Mouse (Mus musculus): ENCODE results near the gene Map7d1.

Gene Map7d1

DNA sequence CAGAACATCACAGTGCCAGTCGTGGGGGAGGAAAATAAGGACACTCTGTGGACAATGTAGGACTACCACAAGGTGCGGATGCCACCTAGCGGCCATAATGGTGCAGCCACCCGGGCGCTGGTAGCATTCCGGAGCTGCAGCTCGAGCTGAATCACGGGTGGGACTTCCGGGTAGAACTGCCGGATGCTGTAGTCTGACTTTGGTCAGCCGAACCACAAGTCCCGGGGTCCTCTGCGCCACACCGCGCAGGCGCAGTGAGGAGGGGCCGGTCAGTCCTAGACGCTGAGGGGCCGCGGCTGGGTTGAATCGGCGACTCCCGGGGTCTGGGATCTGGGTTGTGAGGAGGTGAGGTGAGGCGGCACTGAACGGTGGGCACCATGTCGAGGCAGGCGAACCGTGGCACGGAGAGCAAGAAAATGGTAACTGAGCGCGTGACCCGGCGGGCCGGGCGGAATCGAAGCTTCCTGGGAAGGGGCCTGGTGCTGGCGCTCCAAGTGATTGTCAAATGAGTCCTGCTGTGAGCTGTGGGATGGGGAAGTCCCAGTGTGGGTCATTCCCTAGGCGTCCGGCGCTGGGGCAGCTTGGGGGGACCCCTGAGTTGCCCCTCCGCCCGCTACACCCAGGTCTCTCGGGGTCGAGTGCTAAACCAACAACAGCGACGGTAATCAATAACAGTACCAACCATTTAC, 6.1 kb upstream of the Map7d1 start, which contains the start of gene Trappc3:
Trappc3 (plus strand) TSS at position 207 of the 689 bp plus-strand sequence.
- DNase-seq: peak; percentile 100

DNA sequence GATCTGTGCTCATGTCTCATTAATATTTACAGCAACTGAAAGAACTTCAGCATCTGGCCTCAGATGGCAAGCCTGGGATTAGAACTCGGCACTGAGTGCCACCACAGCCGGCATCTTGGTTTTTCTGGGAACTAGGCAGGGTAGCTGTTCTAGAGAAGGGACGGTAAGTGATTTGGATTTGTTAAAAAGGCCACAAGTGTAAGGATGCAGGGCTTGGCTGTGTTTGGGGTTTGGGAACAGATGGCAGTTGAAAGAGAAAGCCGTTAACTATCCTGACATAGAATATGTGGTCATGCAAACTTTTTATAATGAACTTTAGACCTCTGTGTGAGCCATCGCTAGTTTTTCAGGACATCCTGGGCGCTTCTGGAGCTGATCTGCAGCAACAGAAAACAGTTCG, 5.5 kb upstream of the Map7d1 start:
- no peak for DNase-seq

- DNase-seq: no peak
Observed at GRCm38 (mm10) chr4:126261266-126261665, 5.1 kb upstream of the Map7d1 start.

DNA sequence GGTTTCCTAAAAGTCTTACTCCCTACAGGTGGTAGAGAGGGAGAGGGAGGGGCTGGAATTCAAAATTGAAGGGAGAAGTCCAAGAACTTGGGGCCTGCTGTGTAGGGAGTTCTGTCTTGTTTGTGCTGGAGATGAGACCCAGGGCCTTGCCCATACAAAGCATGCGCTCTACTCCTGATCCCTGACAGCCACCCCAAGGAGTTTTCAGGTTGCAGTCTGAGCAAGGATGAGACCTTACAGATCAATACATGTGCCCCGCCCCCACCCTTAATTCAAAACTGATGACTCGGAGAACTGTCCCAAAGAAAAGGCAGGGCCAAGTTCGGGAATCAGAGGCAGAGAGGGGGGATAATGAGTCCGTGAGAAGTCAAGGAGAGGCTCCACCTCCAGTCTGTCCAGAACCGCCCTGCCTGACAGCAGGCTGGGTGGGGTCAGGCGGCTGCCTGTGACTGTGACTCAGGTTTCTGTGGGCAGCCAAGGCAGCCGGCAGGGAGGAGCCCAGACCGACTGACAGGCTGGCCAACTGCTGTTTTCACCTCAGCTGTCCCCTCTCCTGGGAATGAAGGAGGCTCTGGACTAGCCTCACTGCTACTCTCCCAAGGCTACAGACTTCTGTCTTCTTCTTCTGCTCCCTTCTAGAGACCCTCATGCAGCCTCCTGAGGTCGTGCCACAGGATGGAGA, 4.5 kb upstream of the Map7d1 start:
- DNase-seq: peak; percentile 84

DNA sequence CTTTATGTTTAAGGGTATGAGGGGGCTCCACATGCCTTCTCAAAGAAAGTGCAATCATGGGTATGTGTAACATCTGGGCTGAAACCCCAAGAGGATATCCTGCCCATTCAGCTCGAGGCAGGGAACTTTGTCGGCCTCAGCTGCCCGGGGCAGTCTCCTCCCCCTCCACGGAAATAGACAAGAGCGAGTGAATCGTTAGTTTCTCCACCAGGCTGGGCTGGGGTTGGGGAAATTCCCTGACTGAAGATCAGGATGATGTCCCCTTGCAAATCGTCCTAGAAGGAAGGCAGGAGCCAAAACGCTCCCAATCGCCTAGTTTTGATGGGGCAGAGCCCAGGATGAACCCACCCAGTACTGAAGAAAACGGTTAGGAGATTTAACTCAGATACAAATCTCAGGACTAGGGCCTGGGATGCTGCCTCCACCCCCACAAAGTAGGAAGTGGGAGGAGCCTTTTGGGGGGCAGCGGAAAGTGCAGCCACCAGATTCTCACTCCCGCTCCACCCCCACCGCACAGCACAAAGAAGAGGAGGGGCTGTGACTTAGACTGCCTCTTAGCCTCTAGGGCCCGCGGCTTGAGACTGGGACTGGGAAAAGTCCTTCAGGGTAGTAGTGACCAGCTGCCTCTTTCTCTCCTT, 3.5 kb upstream of the Map7d1 start:
- peak; percentile 92 for DNase-seq

DNA sequence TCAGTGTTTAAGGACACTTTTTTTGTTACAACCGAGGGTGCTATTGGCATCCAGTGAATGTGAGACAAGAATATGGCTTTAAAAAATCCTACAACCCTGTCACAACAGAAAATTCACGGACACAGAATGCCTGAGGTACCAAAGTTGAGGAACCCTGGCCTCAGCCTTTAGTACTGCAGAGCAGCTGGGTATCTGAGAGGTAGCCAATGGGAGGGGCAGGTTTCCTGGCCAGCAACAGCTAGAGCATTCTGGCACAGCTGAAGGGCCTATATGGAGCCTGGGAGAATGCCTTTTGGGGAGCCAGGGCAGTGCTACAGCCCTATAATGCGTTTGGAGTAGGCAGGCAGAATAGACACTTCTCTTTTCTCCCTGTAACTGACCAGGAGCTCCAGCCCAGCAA, 2.9 kb upstream of the Map7d1 start:
- no peak for DNase-seq

DNA sequence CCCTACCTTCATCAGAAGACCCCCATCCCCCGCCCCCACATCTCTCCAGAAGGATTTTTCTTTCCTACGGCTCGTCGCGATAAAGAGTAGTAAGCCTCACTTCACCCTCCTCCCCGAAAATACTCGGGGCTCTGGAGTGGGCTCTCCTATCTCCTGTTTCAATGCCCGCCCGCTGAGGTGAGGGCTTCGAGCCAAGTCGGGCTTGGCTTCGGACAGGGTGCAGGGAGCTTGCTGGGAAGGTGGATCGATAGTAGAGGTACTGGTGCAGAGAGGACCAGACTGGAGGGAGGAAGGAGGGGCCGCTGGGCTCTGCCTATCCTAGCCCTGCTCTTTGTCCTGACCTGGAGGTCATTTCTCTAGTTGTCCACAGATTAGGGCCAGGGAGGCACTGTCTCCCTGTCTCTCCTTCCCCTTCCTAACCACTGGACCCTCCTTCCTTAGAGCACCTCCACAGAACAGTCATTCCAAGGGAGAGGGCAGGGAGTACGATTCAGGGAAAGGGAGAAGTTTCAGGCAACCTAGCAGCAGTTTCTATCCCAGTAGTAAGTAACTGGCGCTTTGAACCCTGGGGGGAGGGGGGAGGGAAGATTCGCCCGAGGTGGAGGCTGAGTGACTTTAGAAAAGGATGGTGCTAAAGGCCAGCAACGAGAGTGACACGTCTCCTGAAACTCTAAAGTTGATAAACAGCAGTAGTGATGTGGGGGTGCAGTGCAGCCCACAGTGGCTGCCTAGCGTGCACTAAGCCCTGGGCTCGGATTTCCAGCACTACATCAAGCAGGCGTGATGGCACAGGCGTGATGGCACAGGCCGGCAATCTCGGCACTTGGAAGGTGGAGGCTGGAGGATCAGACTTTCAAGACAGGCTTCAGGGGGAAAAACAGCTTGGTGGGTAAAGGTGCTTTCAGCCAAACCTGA, 1.1 kb upstream of the Map7d1 start:
- peak; percentile 66 for DNase-seq

GRCm38 (mm10) chr4:126255113-126256001, 786 bp downstream of the Map7d1 start:
- DNase-seq: peak; percentile 81

- peak; percentile 69 for DNase-seq
Observed at GRCm38 (mm10) chr4:126254315-126255112, 1.6 kb downstream of the Map7d1 start.

DNA sequence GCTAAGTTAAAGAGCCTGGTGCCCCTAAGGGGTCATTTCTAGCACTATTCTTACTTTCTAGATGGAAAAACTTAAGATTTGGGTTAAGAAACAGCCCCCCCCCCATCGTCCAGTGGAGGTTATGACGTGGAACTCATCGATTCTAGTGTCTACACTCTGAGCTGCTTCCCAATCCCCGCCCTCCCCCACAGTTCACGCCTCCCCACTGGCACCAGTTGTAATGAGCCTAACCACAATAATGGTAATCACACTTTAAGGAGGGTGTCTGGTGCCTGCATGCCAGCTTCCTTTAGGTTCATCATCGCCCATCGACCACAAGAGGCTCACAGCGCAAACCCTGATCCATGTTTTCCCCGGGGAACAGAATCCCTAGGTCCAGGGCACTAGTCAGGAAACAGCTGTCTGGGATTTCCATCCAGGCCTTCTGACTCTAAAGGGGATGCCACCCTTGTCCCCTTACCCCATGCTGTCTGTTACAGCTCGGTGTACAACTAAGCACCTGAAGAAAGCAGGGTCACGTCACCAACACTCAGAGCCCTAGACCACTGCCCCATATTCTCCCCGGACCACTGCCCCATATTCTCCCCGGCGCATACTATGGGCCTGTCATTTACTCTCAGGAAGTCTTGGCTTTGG, 2.4 kb downstream of the Map7d1 start:
- DNase-seq: no peak

- DNase-seq: no peak
Observed at GRCm38 (mm10) chr4:126252411-126253237, 3.5 kb downstream of the Map7d1 start.

GRCm38 (mm10) chr4:126251655-126252254, 4.4 kb downstream of the Map7d1 start:
- DNase-seq: peak; percentile 75

DNA sequence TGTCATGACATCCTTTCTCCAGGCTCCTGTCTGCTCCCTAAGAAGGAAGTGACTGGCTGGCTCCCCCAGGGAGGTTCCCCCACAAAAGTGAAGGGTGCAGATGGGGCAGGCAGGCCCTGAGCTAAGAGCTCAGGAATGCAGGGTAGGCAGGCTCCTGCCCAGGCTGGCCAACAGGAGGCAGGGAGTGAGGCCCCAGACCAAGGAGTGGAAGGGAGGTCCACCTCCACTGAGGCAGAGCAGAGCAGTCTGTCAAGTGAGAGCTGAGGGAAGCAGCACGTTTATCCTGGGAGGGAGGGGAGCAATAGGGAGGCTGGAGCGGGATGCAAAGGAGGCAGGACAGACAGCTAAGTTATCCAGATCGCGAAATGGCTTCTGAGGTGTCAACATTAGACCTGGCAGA, 5.5 kb downstream of the Map7d1 start:
- no peak for DNase-seq

- DNase-seq: no peak
Observed at GRCm38 (mm10) chr4:126248261-126248868, 7.8 kb downstream of the Map7d1 start.

DNA sequence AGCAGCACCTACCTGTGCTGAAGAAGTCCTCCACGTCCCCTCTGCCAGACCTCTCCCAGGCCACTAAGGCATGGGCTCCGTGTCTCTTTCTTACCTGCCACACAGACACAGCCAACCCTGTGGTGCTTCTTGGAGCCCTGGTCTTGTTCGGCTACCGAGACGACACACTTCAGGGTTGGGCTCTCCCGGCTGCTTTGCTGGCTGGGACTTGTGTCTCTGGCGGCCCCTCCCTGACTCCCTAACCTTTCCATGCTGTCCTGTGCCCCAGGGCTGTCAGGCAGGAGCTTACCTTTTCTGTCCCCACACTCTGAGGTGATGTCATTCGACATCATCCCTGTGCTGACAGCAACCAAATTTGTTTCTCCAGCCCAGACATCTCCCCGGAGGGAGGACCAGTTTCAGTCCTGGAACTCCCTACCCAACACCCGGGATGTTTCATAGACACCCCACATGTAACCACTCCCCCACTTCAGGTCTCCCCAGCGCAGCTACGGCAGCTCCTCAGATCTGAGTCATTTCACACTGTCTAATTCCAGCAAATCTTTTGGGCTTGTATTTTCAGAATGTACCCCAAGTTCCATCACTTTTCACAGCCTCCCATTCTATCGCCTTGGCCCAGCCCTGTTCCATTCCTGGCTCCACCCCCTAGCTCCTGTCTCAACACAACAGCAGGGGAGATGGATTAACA, 9.8 kb downstream of the Map7d1 start:
- no peak for DNase-seq

DNA sequence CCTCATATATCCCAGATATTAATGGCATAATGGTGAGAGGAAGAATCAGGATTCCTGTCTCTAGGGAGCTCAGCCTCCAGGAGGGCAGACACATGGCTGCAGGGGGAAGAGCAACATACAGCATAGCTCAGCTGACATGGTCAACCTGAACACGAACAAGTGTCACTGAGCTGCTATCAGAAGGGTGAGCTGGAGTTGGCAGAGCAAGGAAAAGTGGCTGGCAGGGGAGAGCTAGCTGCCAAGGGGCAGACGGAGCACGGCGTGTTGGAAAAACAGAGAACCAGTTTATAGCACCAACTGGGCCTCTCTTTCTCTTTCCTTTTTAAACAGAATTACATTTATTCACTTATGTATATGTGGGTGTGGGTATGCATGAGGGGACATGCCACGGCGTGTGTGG, 13.6 kb downstream of the Map7d1 start:
- no peak for DNase-seq

DNA sequence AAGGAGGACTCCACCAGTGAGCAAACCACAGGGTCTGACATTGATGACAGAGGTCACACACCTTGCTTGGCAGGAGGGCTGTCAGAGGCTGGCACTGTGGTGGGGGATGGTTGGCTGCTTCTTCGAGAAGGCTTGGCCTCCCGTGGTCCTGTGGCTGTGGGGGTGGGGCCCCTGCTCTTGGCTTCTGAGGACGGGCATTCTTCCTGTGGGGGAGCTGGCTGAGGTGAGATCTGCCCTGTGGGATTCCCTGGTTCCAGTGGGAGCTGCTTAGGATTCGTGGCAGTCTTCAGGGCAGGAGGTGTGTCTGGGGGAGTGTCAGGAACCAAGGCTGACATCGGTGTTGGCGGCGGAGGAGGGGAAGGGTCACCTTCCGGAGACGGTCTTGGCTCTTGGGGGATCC, 14.2 kb downstream of the Map7d1 start:
- no peak for DNase-seq

DNA sequence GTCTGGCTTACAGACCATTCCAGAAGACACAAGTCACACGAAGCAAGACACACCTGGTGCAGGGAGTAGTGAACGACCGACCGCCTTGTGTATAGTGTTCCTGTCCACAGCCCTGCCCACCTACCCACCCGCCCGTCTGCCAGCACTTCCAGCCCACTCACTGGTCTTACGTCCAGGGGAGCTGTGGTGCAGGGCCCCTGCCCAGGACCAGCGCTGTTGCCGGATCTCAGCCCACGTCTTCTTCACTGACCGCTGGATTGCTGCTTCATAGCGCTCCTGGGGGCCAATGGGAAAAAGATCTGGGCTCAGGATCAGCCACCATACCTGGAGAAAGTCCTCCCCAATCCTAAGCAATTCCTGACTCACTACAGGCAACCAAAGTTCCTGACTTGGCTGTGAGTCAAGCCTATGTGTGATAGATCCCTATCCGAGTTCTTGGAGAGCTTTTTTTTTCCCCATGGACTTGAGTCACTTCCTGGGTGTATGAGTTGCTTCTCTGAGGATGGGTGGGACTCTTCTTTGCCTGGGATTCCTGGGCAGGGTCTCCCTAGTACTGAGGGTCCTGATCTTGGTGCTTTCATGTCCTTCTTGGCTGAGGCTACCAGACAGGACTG, 16.2 kb downstream of the Map7d1 start:
- no peak for DNase-seq

Measured in kidney, postnatal 10 days (tissue).